Mouse (Mus musculus): ENCODE data around the gene Tmem43. TPM values are rescaled to one million over a fixed set of nuclear protein-coding genes. Genes with fewer than 3 reads are reported as not detected.
"Not testable (repeated sequence)": the region's sequence is repeated elsewhere in the genome, so short reads cannot be mapped to it uniquely, and the experiment has no call there.

Gene Tmem43
- polyA plus RNA-seq, 1 experiment from 2014 or later, result 60.8 TPM

DNA sequence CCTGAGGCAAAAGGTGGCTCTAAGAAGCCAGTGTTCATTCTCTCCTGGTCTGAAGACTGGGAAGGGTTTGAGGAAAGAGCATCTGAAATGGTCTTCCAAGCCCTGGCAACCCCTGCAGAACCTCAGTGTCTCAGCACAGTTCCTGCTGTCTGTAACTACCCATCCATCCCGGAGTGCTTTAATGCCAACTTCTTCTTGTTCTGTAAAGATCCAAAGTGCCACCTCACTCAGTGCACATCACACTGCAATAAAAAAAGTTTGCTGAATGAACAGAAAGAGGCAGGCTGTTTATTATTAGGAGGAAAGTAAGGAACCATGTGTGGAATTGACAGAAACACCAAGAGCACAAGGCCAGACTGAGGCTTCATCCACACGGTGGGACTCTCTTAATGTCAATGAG is 2.8 kb upstream of the Tmem43 start:
- Histone ChIP-seq H3K4me2 (no peak overlapping the region), H3K9ac (no peak overlapping the region), H3K27me3 (no peaks in the 10 kb centered on the region), H3K36me3 (replicated peaks) (peaks cover 27% of the 10 kb centered on the region), H3K9me3 (no peaks in the 10 kb centered on the region), H3K27ac (no peak overlapping the region), H3K4me3 (replicated peaks) (no peak overlapping the region), H3K4me1 (peaks cover 32% of the 10 kb centered on the region)
- 95% methylated on average over 2 of the region's 2 CpGs for WGBS
- no peak for ATAC-seq (ENCODE audit: low FRiP score)

GRCm38 (mm10) chr6:91471427-91471826 is 2.1 kb upstream of the Tmem43 start:
- not testable (repeated sequence) for H3K27me3 ChIP-seq; H3K9me3 ChIP-seq; ATAC-seq (ENCODE audit: low FRiP score); H3K4me2 ChIP-seq; H3K4me3 ChIP-seq (replicated peaks); H3K9ac ChIP-seq; H3K27ac ChIP-seq
- 91% methylated on average over 3 of the region's 3 CpGs for WGBS
- Histone ChIP-seq H3K36me3 (replicated peaks) (peaks cover 21% of the 10 kb centered on the region), H3K4me1 (peaks cover 32% of the 10 kb centered on the region)

DNA sequence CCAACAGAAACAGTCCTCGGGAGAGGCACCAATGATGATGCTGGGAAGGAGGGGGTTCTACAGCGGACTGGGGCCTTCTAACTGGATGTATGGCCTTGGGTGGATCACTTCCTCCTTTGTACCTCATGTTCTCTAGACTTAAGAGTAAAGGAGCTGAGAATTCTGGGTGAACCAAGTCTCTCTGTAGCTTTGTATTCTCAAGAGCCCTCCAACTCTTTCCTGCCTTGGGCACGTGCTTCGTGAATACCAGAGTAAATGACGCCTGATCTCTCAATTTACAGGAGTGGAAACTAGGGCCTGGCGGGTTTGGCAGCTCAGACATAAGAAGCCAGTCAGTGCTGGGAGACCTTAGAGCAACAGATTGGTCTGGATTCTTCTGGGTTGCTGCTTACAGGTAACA is 1.2 kb upstream of the Tmem43 start:
- no peaks in the 10 kb centered on the region for H3K9me3 ChIP-seq
- peak overlapping the region; percentile 89 for H3K4me2 ChIP-seq
- H3K4me3 ChIP-seq (replicated peaks), result peak overlapping the region; percentile 78
- H3K9ac ChIP-seq, result peak overlapping the region; percentile 66
- H3K27ac ChIP-seq, result no peak overlapping the region
- no peak for ATAC-seq (ENCODE audit: low FRiP score)
- peaks cover 32% of the 10 kb centered on the region for H3K4me1 ChIP-seq
- peaks cover 18% of the 10 kb centered on the region for H3K36me3 ChIP-seq (replicated peaks)
- H3K27me3 ChIP-seq, result no peaks in the 10 kb centered on the region
- WGBS, result 28% methylated on average over 6 of the region's 6 CpGs

GRCm38 (mm10) chr6:91473805-91474440 is 420 bp downstream of the Tmem43 start:
- peak overlapping the region; percentile 78 for H3K4me3 ChIP-seq (replicated peaks)
- under 1% methylated on average over 27 of the region's 27 CpGs for WGBS
- peak overlapping the region; percentile 81 for H3K9ac ChIP-seq
- ATAC-seq (ENCODE audit: low FRiP score), result peak; percentile 64
- H3K27ac ChIP-seq, result peak overlapping the region; percentile 50
- no peaks in the 10 kb centered on the region for H3K9me3 ChIP-seq
- peaks cover 32% of the 10 kb centered on the region for H3K4me1 ChIP-seq
- H3K4me2 ChIP-seq, result peak overlapping the region; percentile 89
- peaks cover 31% of the 10 kb centered on the region for H3K36me3 ChIP-seq (replicated peaks)
- H3K27me3 ChIP-seq, result no peaks in the 10 kb centered on the region

GRCm38 (mm10) chr6:91474441-91475190 is 1.1 kb downstream of the Tmem43 start:
- H3K4me1 ChIP-seq, result peaks cover 32% of the 10 kb centered on the region
- peaks cover 36% of the 10 kb centered on the region for H3K36me3 ChIP-seq (replicated peaks)
- no peak for ATAC-seq (ENCODE audit: low FRiP score)
- no peaks in the 10 kb centered on the region for H3K27me3 ChIP-seq
- H3K4me3 ChIP-seq (replicated peaks), result peak overlapping the region; percentile 78
- 57% methylated on average over 9 of the region's 9 CpGs for WGBS
- H3K4me2 ChIP-seq, result peak overlapping the region; percentile 89
- H3K9ac ChIP-seq, result peak overlapping the region; percentile 81
- H3K27ac ChIP-seq, result no peak overlapping the region
- no peaks in the 10 kb centered on the region for H3K9me3 ChIP-seq

DNA sequence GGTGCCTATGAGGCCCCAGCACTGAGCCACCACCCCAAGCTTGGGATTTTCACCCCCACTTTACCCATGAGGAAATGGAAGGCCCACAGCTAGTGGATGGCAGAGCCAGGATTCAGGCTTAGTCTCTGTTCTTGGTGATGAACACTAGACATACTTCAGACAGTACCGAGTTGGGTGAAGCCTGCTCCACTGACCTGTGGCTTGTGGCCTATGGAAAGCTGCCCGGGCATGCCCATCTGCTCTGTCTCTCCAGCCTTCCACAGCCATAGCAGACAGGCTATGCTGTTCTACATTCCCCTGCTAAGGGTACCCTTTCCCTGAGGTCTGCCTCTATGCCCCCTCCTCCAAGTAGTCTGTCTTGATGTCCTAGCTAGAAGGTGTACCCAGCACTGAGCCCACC is 3.0 kb downstream of the Tmem43 start:
- WGBS, result 96% methylated on average over 2 of the region's 2 CpGs
- ATAC-seq (ENCODE audit: low FRiP score), result no peak
- Histone ChIP-seq H3K4me1 (peaks cover 31% of the 10 kb centered on the region), H3K27ac (no peak overlapping the region), H3K36me3 (replicated peaks) (peaks cover 50% of the 10 kb centered on the region), H3K9me3 (no peaks in the 10 kb centered on the region), H3K4me3 (replicated peaks) (no peak overlapping the region), H3K4me2 (no peak overlapping the region), H3K27me3 (no peaks in the 10 kb centered on the region), H3K9ac (no peak overlapping the region)

DNA sequence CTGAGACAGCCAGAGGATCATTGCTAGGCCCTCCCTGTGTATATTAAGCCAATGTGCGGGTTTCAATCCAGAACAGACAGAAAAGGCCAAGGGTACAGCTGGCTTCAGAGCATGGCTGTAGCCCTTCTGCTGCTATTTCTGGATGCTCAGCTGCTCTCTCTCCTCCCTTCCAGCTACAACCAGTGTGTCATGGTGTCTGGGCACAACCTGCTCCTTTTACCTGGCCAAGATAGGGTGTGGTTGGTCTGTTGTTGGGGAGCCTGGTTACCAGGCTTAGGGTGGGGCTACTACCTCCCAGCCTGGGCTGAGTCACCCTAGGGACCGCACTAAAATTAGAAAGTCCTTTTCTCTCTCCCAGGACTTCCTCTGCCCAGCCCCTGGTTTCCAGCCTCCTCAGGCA is 9.9 kb downstream of the Tmem43 start:
- Histone ChIP-seq H3K9ac (no peak overlapping the region), H3K36me3 (replicated peaks) (peaks cover 99% of the 10 kb centered on the region), H3K4me1 (no peaks in the 10 kb centered on the region), H3K4me2 (no peak overlapping the region), H3K27ac (no peak overlapping the region), H3K27me3 (no peaks in the 10 kb centered on the region), H3K9me3 (no peaks in the 10 kb centered on the region), H3K4me3 (replicated peaks) (no peak overlapping the region)
- whole genome bisulfite sequencing, result 100% methylated on average over 2 of the region's 2 CpGs
- ATAC-seq (ENCODE audit: low FRiP score), result no peak

GRCm38 (mm10) chr6:91486736-91487453 is 13.4 kb downstream of the Tmem43 start:
- no peaks in the 10 kb centered on the region for H3K4me1 ChIP-seq
- H3K27me3 ChIP-seq, result no peaks in the 10 kb centered on the region
- H3K4me2 ChIP-seq, result no peak overlapping the region
- H3K9me3 ChIP-seq, result no peaks in the 10 kb centered on the region
- 92% methylated on average over 15 of the region's 15 CpGs for WGBS
- no peak overlapping the region for H3K27ac ChIP-seq
- ATAC-seq (ENCODE audit: low FRiP score), result no peak
- no peak overlapping the region for H3K9ac ChIP-seq
- no peak overlapping the region for H3K4me3 ChIP-seq (replicated peaks)
- peaks cover 88% of the 10 kb centered on the region for H3K36me3 ChIP-seq (replicated peaks)

- no peaks in the 10 kb centered on the region for H3K9me3 ChIP-seq
- no peak for ATAC-seq (ENCODE audit: low FRiP score)
- 88% methylated on average over 9 of the region's 9 CpGs for WGBS
- no peaks in the 10 kb centered on the region for H3K27me3 ChIP-seq
- no peak overlapping the region for H3K4me3 ChIP-seq (replicated peaks)
- H3K4me2 ChIP-seq, result no peak overlapping the region
- H3K4me1 ChIP-seq, result peaks cover 4% of the 10 kb centered on the region; the same call in 1 of the 2 replicates
- peaks cover 87% of the 10 kb centered on the region for H3K36me3 ChIP-seq (replicated peaks)
- no peak overlapping the region for H3K27ac ChIP-seq
- no peak overlapping the region for H3K9ac ChIP-seq
Observed at GRCm38 (mm10) chr6:91488496-91489212, 15.2 kb downstream of the Tmem43 start.

- no peaks in the 10 kb centered on the region for H3K27me3 ChIP-seq
- no peaks in the 10 kb centered on the region for H3K9me3 ChIP-seq
- H3K4me2 ChIP-seq, result no peak overlapping the region
- 90% methylated on average over 10 of the region's 10 CpGs for WGBS
- no peak overlapping the region for H3K4me3 ChIP-seq (replicated peaks)
- H3K9ac ChIP-seq, result no peak overlapping the region
- H3K36me3 ChIP-seq (replicated peaks), result peaks cover 84% of the 10 kb centered on the region
- H3K27ac ChIP-seq, result no peak overlapping the region
- H3K4me1 ChIP-seq, result peaks cover 4% of the 10 kb centered on the region; the same call in 1 of the 2 replicates
- ATAC-seq (ENCODE audit: low FRiP score), result no peak
Observed at GRCm38 (mm10) chr6:91489872-91490271, 16.4 kb downstream of the Tmem43 start.

GRCm38 (mm10) chr6:91491004-91491403 is 17.5 kb downstream of the Tmem43 start:
- Histone ChIP-seq H3K9ac (no peak overlapping the region), H3K4me1 (peaks cover 4% of the 10 kb centered on the region; the same call in 1 of the 2 replicates), H3K27me3 (no peaks in the 10 kb centered on the region), H3K4me3 (replicated peaks) (no peak overlapping the region), H3K9me3 (no peaks in the 10 kb centered on the region), H3K27ac (no peak overlapping the region), H3K4me2 (no peak overlapping the region), H3K36me3 (replicated peaks) (peaks cover 81% of the 10 kb centered on the region)
- WGBS, result 74% methylated on average over 6 of the region's 6 CpGs
- no peak for ATAC-seq (ENCODE audit: low FRiP score)

- H3K4me3 ChIP-seq (replicated peaks), result no peak overlapping the region
- no peaks in the 10 kb centered on the region for H3K9me3 ChIP-seq
- no peak overlapping the region for H3K9ac ChIP-seq
- no peak overlapping the region for H3K27ac ChIP-seq
- peaks cover 80% of the 10 kb centered on the region for H3K36me3 ChIP-seq (replicated peaks)
- no peaks in the 10 kb centered on the region for H3K27me3 ChIP-seq
- H3K4me1 ChIP-seq, result peaks cover 4% of the 10 kb centered on the region; the same call in 1 of the 2 replicates
- no peak for ATAC-seq (ENCODE audit: low FRiP score)
- H3K4me2 ChIP-seq, result no peak overlapping the region
- WGBS, result 90% methylated on average over 10 of the region's 10 CpGs
Observed at GRCm38 (mm10) chr6:91493053-91493452, 19.6 kb downstream of the Tmem43 start.
